Mouse (Mus musculus) embryonic facial prominence, embryonic 14.5 days (tissue): ENCODE measurements at regions not wholly inside any gene's neighbourhood (a gene's known extent, or its start where the extent isn't known, plus 50 kb on each side); places are given as distances from the start of the nearest gene placed in this dataset.

Experiments used
- ATAC-seq: fragments of 200-750 bp; cut with Nextera tagmentation; 2 replicates; pipeline ENCODE4 v1.8.0; 2017; ENCODE audit warnings: low read depth, moderate number of reproducible peaks, moderate TSS enrichment
- DNase-seq: peaks from one replicate; pipeline ENCODE4 v3.0.0-alpha.2; 2015; ENCODE audit warnings: low spot score
- H3K27ac ChIP-seq: fragments of 300-500 bp; sonication (generic); replicated peaks from 2 replicates; pipeline ENCODE4 v1.5.1; 2014; ENCODE audit warnings: low read depth, mild to moderate bottlenecking, low read length, moderate library complexity
- H3K27me3 ChIP-seq: fragments of 300-500 bp; sonication (generic); replicated peaks from 2 replicates; pipeline ENCODE4 v1.6.1; 2014; ENCODE audit warnings: low read length; ENCODE audit not compliant: control insufficient read depth, insufficient read depth
- H3K36me3 ChIP-seq: fragments of 300-500 bp; sonication (generic); 2 replicates; pipeline ENCODE4 v1.6.1; 2014; ENCODE audit warnings: low read length, mixed read lengths; ENCODE audit not compliant: control insufficient read depth, insufficient read depth
- H3K4me1 ChIP-seq: fragments of 300-500 bp; sonication (generic); 2 replicates; pipeline ENCODE4 v1.6.1; 2014; ENCODE audit warnings: antibody characterized with exemption, low read length; ENCODE audit not compliant: control insufficient read depth, insufficient read depth
- H3K4me2 ChIP-seq: fragments of 300-500 bp; sonication (generic); 2 replicates; pipeline ENCODE4 v1.6.1; 2014; ENCODE audit warnings: low read depth, mild to moderate bottlenecking, low read length, moderate library complexity, mixed read lengths
- H3K4me3 ChIP-seq: fragments of 300-500 bp; sonication (generic); 2 replicates; pipeline ENCODE4 v1.5.1; 2014; ENCODE audit warnings: low read depth, mild to moderate bottlenecking, low read length
- H3K9ac ChIP-seq: fragments of 300-500 bp; sonication (generic); 2 replicates; pipeline ENCODE4 v1.6.1; 2014; ENCODE audit warnings: low read depth, mild to moderate bottlenecking, low read length, moderate library complexity, mixed read lengths
- H3K9me3 ChIP-seq: fragments of 300-500 bp; sonication (generic); 2 replicates; pipeline ENCODE4 v1.6.1; 2016; ENCODE audit warnings: low read length; ENCODE audit not compliant: control insufficient read depth
- WGBS: fragments of 180-500 bp; shearing (Covaris S2); extraction: QIAGEN DNeasy Blood & Tissue Kit; methylation state at CpG from one replicate; pipeline ENCODE4 v1.1.7; 2014; 5-methylcytosine and 5-hydroxymethylcytosine counted together

GRCm38 (mm10) chr11:39794183-39794652 lies 900.8 kb downstream of the Mat2b start:
- ATAC-seq (peak; percentile 79), DNase-seq (peak; percentile 69)
- Histone ChIP-seq H3K9me3 (no peaks in the 10 kb centered on the region), H3K27me3 (no peaks in the 10 kb centered on the region), H3K9ac (peak overlapping the region; percentile 42; the same call in 1 of the 2 replicates), H3K36me3 (no peaks in the 10 kb centered on the region), H3K4me1 (no peaks in the 10 kb centered on the region), H3K4me3 (peak overlapping the region; percentile 33), H3K27ac (no peak overlapping the region), H3K4me2 (peak overlapping the region; percentile 55)
- WGBS: 5% methylated on average over 14 of the region's 14 CpGs

GRCm38 (mm10) chr11:39792112-39792511 lies 902.9 kb downstream of the Mat2b start:
- Histone ChIP-seq H3K27ac (no peak overlapping the region), H3K36me3 (no peaks in the 10 kb centered on the region), H3K4me2 (no peak overlapping the region), H3K4me1 (no peaks in the 10 kb centered on the region), H3K27me3 (no peaks in the 10 kb centered on the region), H3K4me3 (no peak overlapping the region), H3K9ac (no peak overlapping the region), H3K9me3 (no peaks in the 10 kb centered on the region)
- DNase-seq (no peak), ATAC-seq (no peak)
- WGBS: 80% methylated on average over 2 of the region's 2 CpGs
